10 mouse cellular contexts compared by ENCODE assay signal in the genomic region with DNA sequence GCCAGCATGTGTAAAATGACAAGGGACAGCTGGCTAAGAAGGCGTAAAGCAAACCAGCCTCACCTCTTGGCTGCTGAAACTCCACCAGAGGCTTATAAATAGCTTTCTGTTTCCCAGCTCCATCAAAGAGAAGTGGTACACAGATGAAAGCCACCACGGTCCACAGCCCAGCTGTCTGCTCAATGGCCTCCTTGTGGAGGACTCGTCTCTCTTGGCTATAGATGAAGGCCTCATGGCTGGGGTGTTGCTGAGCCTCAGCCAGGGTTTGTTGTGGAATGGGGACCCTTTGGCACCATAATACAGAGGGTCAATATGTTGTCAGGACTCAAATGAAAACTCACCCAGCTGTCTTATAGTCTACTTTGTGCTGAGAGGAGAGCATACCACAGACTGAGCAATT.
A peak's percentile ranks its signal among the peaks of the same experiment; 100 is the strongest.
DNase-seq lines count a peak whose midpoint lies in the region; ATAC-seq and TF ChIP-seq lines count a peak whose summit lies in the region.
"Had no signal": no experiment of that assay in that cellular context is flagged by ENCODE, and none has a peak within 500 bp of the region (broad histone marks: within the 10 kb centered on the region; RNA-seq: fewer than 3 reads in every experiment).

No protein-coding gene starts in this region.

- no peak overlapping the region for H3K9ac ChIP-seq in intestine, postnatal 0 days (ENCODE audit: low read depth, low read length)

- WGBS in intestine, postnatal 0 days, result 50% methylated on average over 3 of the region's 3 CpGs

- H3K4me1 ChIP-seq in intestine, postnatal 0 days (replicated peaks; ENCODE audit: control insufficient read depth, insufficient read depth, low read length), result no peaks in the 10 kb centered on the region

- H3K27ac ChIP-seq in intestine, postnatal 0 days (ENCODE audit: low read depth, low read length), result no peak overlapping the region
- H3K27ac ChIP-seq: macrophage had no signal

- H3K9me3 ChIP-seq in intestine, postnatal 0 days (ENCODE audit: control insufficient read depth), result no peaks in the 10 kb centered on the region

- DNase-seq in cerebellum, adult 9-11 months, result peak; percentile 2
- no peak for DNase-seq in cerebellum, postnatal 4 days (ENCODE audit: low spot score in 2 of 2)
- DNase-seq in kidney, postnatal 10 days, result peak; percentile 9
- no peak for DNase-seq in kidney, adult 8-10 months
- peak; percentile 66 for DNase-seq in layer of hippocampus, adult 9-11 months
- peak; percentile 66 for DNase-seq in lung, postnatal 10 days
- no peak for DNase-seq in thymus, postnatal 36 days

- TF ChIP-seq CTCF in intestine, postnatal 0 days (IDR thresholded peaks at IDR 0.05; ENCODE audit: low read depth), result no peak

- H3K4me3 ChIP-seq in intestine, postnatal 0 days (ENCODE audit: low read depth, low read length), result no peak overlapping the region
- H3K4me3 ChIP-seq: erythroblast, embryonic 14.5 days had no signal

- H3K4me2 ChIP-seq in intestine, postnatal 0 days (replicated peaks; ENCODE audit: low read depth), result no peak overlapping the region

- no peaks in the 10 kb centered on the region for H3K36me3 ChIP-seq in intestine, postnatal 0 days (ENCODE audit: control insufficient read depth, insufficient read depth)

- ATAC-seq in intestine, postnatal 0 days, result no peak

- no peaks in the 10 kb centered on the region for H3K27me3 ChIP-seq in intestine, postnatal 0 days (replicated peaks; ENCODE audit: control insufficient read depth, insufficient read depth, low read length)

Comparison
In these comparisons a context has a peak if more than half of its experiments do, and no peak if none do; other contexts are left out.
1. DNase-seq: peak in cerebellum, adult 9-11 months (single experiment), kidney, postnatal 10 days (single experiment), layer of hippocampus, adult 9-11 months (single experiment) and lung, postnatal 10 days (single experiment); none in cerebellum, postnatal 4 days (0 of 2), kidney, adult 8-10 months (0 of 2) and thymus, postnatal 36 days (0 of 2).